Mouse (Mus musculus): ENCODE results near the gene Zbtb32.

Gene Zbtb32

GRCm38 (mm10) chr7:30579950-30580349, 18.8 kb downstream of the Zbtb32 start:
- no peak for ATAC-seq (ENCODE audit: insufficient number of reproducible peaks, low FRiP score, low TSS enrichment)

GRCm38 (mm10) chr7:30572969-30573368, 25.7 kb downstream of the Zbtb32 start:
- ATAC-seq (ENCODE audit: insufficient number of reproducible peaks, low FRiP score, low TSS enrichment): no peak

GRCm38 (mm10) chr7:30572389-30572788, 26.3 kb downstream of the Zbtb32 start:
- no peak for ATAC-seq (ENCODE audit: insufficient number of reproducible peaks, low FRiP score, low TSS enrichment)

- ATAC-seq (ENCODE audit: insufficient number of reproducible peaks, low FRiP score, low TSS enrichment): no peak
Measured at GRCm38 (mm10) chr7:30567555-30567954, 31.2 kb downstream of the Zbtb32 start.

- ATAC-seq (ENCODE audit: insufficient number of reproducible peaks, low FRiP score, low TSS enrichment): no peak
Measured at GRCm38 (mm10) chr7:30566033-30566432, 32.7 kb downstream of the Zbtb32 start.

GRCm38 (mm10) chr7:30564970-30565571, 33.6 kb downstream of the Zbtb32 start, which contains the start of gene Igflr1:
Igflr1 (plus strand) TSS chr7:30565427.
- ATAC-seq (ENCODE audit: insufficient number of reproducible peaks, low FRiP score, low TSS enrichment): no peak

GRCm38 (mm10) chr7:30563906-30564280, 34.8 kb downstream of the Zbtb32 start:
- ATAC-seq (ENCODE audit: insufficient number of reproducible peaks, low FRiP score, low TSS enrichment): no peak

GRCm38 (mm10) chr7:30563117-30563905, 35.4 kb downstream of the Zbtb32 start, which contains the start of the genes U2af1l4, Gm49396 and Psenen:
U2af1l4 (plus strand) TSS chr7:30563301.
Gm49396 (plus strand) TSS chr7:30563344.
Psenen (minus strand) TSS chr7:30563627.
- peak; percentile 67 for ATAC-seq (ENCODE audit: insufficient number of reproducible peaks, low FRiP score, low TSS enrichment)

- ATAC-seq (ENCODE audit: insufficient number of reproducible peaks, low FRiP score, low TSS enrichment): no peak
Measured at GRCm38 (mm10) chr7:30562526-30563116, 36.1 kb downstream of the Zbtb32 start.

- ATAC-seq (ENCODE audit: insufficient number of reproducible peaks, low FRiP score, low TSS enrichment): no peak
Measured at GRCm38 (mm10) chr7:30560296-30560695, 38.4 kb downstream of the Zbtb32 start.

GRCm38 (mm10) chr7:30559443-30559954, 39.2 kb downstream of the Zbtb32 start, which contains the start of gene Lin37:
Lin37 (minus strand) TSS chr7:30559838.
- peak; percentile 79 for ATAC-seq (ENCODE audit: insufficient number of reproducible peaks, low FRiP score, low TSS enrichment)

- ATAC-seq (ENCODE audit: insufficient number of reproducible peaks, low FRiP score, low TSS enrichment): no peak
Measured at GRCm38 (mm10) chr7:30558656-30559442, 39.9 kb downstream of the Zbtb32 start.

GRCm38 (mm10) chr7:30557901-30558514, 40.7 kb downstream of the Zbtb32 start:
- ATAC-seq (ENCODE audit: insufficient number of reproducible peaks, low FRiP score, low TSS enrichment): no peak

- no peak for ATAC-seq (ENCODE audit: insufficient number of reproducible peaks, low FRiP score, low TSS enrichment)
Measured at GRCm38 (mm10) chr7:30556894-30557536, 41.7 kb downstream of the Zbtb32 start.

GRCm38 (mm10) chr7:30553810-30554584, 44.7 kb downstream of the Zbtb32 start:
- ATAC-seq (ENCODE audit: insufficient number of reproducible peaks, low FRiP score, low TSS enrichment): no peak

GRCm38 (mm10) chr7:30553021-30553589, 45.6 kb downstream of the Zbtb32 start:
- no peak for ATAC-seq (ENCODE audit: insufficient number of reproducible peaks, low FRiP score, low TSS enrichment)

GRCm38 (mm10) chr7:30552102-30553020, 46.3 kb downstream of the Zbtb32 start, which contains the start of the genes Hspb6 and Proser3:
Hspb6 (plus strand) TSS chr7:30552178.
Proser3 (minus strand) TSS chr7:30552299.
- ATAC-seq (ENCODE audit: insufficient number of reproducible peaks, low FRiP score, low TSS enrichment): peak; percentile 89
